Mouse (Mus musculus) hindbrain, embryonic 14.5 days (tissue): ENCODE results near the gene Rnf213. TPM values are rescaled to one million over a fixed set of nuclear protein-coding genes. Genes with fewer than 3 reads are reported as not detected.

Source experiments
- ATAC-seq: fragments of 200-750 bp; cut with Nextera tagmentation; 2 replicates; pipeline ENCODE4 v1.8.0; 2017; ENCODE audit warnings: moderate number of reproducible peaks, mild to moderate bottlenecking, moderate TSS enrichment, moderate library complexity; ENCODE audit not compliant: low FRiP score
- DNase-seq: peaks from one replicate; pipeline ENCODE4 v3.0.0-alpha.2; 2015; ENCODE audit warnings: low spot score
- H3K27ac ChIP-seq: fragments of 300-500 bp; sonication (generic); 2 replicates; pipeline ENCODE4 v1.5.1; 2014; ENCODE audit warnings: mild to moderate bottlenecking, moderate library complexity
- H3K27me3 ChIP-seq: fragments of 300-500 bp; sonication (generic); 2 replicates; pipeline ENCODE4 v1.6.1; 2014; ENCODE audit warnings: mild to moderate bottlenecking, low read length, mixed read lengths; ENCODE audit not compliant: control insufficient read depth, insufficient read depth
- H3K36me3 ChIP-seq: fragments of 300-500 bp; sonication (generic); replicated peaks from 2 replicates; pipeline ENCODE4 v1.6.1; 2014; ENCODE audit not compliant: control insufficient read depth, insufficient read depth
- H3K4me1 ChIP-seq: fragments of 300-500 bp; sonication (generic); replicated peaks from 2 replicates; pipeline ENCODE4 v1.6.1; 2014; ENCODE audit warnings: antibody characterized with exemption, low read length, mixed read lengths; ENCODE audit not compliant: control insufficient read depth, insufficient read depth
- H3K4me2 ChIP-seq: fragments of 300-500 bp; sonication (generic); replicated peaks from 2 replicates; pipeline ENCODE4 v1.6.1; 2014; ENCODE audit warnings: mild to moderate bottlenecking, moderate library complexity
- H3K4me3 ChIP-seq: fragments of 300-500 bp; sonication (generic); replicated peaks from 2 replicates; pipeline ENCODE4 v1.5.1; 2014; ENCODE audit warnings: mild to moderate bottlenecking, low read length
- H3K9ac ChIP-seq: fragments of 300-500 bp; sonication (generic); 2 replicates; pipeline ENCODE4 v1.6.1; 2014
- H3K9me3 ChIP-seq: fragments of 300-500 bp; sonication (generic); 2 replicates; pipeline ENCODE4 v1.6.1; 2016; ENCODE audit warnings: low read length; ENCODE audit not compliant: control insufficient read depth
- WGBS: fragments of 180-500 bp; shearing (Covaris S2); extraction: QIAGEN DNeasy Blood & Tissue Kit; methylation state at CpG from one replicate; pipeline ENCODE4 v1.1.7; 2014; 5-methylcytosine and 5-hydroxymethylcytosine counted together
- polyA plus RNA-seq: library from polyadenylated mRNA; unstranded; fragments of >200 nt; fragmentation: Nextera tagmentation; extraction: Ambion mirVana; gene quantifications from 2 replicates; pipeline ENCODE4 v1.2.1, GENCODE M21; 2014

Rnf213 gene
- polyA plus RNA-seq, 1 experiment from 2014 or later, result 2.2 TPM

- 31% methylated on average over 7 of the region's 7 CpGs for WGBS
- DNase-seq (no peak), ATAC-seq (no peak)
- Histone ChIP-seq H3K4me2 (no peak overlapping the region), H3K4me3 (no peak overlapping the region), H3K9ac (no peak overlapping the region), H3K4me1 (no peaks in the 10 kb centered on the region), H3K9me3 (no peaks in the 10 kb centered on the region), H3K27me3 (peaks cover 52% of the 10 kb centered on the region), H3K27ac (no peak overlapping the region), H3K36me3 (no peaks in the 10 kb centered on the region)
Measured at GRCm38 (mm10) chr11:119396461-119396860, 3.6 kb downstream of the Rnf213 start.

DNA sequence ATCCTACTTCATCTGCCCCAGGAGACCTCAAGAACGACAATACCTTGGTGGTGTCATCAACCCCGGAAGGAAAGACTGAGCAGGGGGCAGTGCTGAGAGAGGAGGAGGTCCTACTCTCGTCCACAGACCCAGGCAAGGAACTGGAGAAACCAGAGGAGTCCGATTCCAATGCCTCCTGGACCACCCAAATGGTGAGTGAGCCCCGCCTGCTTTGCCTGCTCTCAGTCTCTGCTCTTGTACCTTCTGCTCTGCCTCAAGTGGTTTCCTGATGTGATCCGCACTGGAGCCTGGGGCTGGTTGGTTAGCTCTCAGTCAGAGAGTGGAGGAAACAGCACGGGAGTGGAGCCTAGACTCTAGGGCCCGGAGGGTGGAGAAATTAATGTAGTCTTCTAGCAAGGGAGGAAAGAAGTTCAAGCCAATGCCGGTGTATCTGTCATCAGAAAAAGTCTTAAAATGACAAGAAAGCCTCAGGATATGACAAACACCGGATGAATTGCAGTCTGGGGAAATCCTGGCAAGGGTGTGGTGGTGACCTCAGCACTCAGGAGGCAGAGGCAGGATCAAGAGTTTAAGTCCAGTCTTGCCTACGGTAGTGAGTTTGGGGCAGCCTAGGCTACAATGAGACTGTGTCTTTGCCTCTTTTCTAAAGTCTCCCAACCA, 9.7 kb downstream of the Rnf213 start:
- WGBS, result 64% methylated on average over 11 of the region's 11 CpGs
- H3K9ac ChIP-seq, result no peak overlapping the region
- no peaks in the 10 kb centered on the region for H3K4me1 ChIP-seq
- no peaks in the 10 kb centered on the region for H3K27me3 ChIP-seq
- ATAC-seq, result no peak
- no peak overlapping the region for H3K4me3 ChIP-seq
- H3K27ac ChIP-seq, result no peak overlapping the region
- H3K4me2 ChIP-seq, result no peak overlapping the region
- no peaks in the 10 kb centered on the region for H3K36me3 ChIP-seq
- H3K9me3 ChIP-seq, result no peaks in the 10 kb centered on the region
- no peak for DNase-seq

- peak; percentile 43 for DNase-seq
- WGBS, result 48% methylated on average over 5 of the region's 5 CpGs
- H3K9me3 ChIP-seq, result no peaks in the 10 kb centered on the region
- H3K27ac ChIP-seq, result no peak overlapping the region
- no peak for ATAC-seq
- H3K4me3 ChIP-seq, result no peak overlapping the region
- no peaks in the 10 kb centered on the region for H3K27me3 ChIP-seq
- no peaks in the 10 kb centered on the region for H3K36me3 ChIP-seq
- H3K4me2 ChIP-seq, result no peak overlapping the region
- no peak overlapping the region for H3K9ac ChIP-seq
- H3K4me1 ChIP-seq, result no peaks in the 10 kb centered on the region
Measured at GRCm38 (mm10) chr11:119404627-119405026, 11.7 kb downstream of the Rnf213 start.

- Histone ChIP-seq H3K4me2 (no peak overlapping the region), H3K9ac (no peak overlapping the region), H3K4me3 (no peak overlapping the region), H3K27ac (no peak overlapping the region), H3K9me3 (no peaks in the 10 kb centered on the region), H3K27me3 (no peaks in the 10 kb centered on the region), H3K4me1 (no peaks in the 10 kb centered on the region), H3K36me3 (no peaks in the 10 kb centered on the region)
- WGBS, result 92% methylated on average over 6 of the region's 6 CpGs
- ATAC-seq (no peak), DNase-seq (no peak)
Measured at GRCm38 (mm10) chr11:119407381-119407780, 14.5 kb downstream of the Rnf213 start.

- no peak for DNase-seq
- Histone ChIP-seq H3K27me3 (no peaks in the 10 kb centered on the region), H3K4me3 (no peak overlapping the region), H3K4me1 (no peaks in the 10 kb centered on the region), H3K4me2 (no peak overlapping the region), H3K9me3 (no peaks in the 10 kb centered on the region), H3K36me3 (no peaks in the 10 kb centered on the region), H3K27ac (no peak overlapping the region), H3K9ac (no peak overlapping the region)
- no peak for ATAC-seq
- WGBS, result 53% methylated on average over 5 of the region's 5 CpGs
Measured at GRCm38 (mm10) chr11:119407977-119408376, 15.1 kb downstream of the Rnf213 start.

GRCm38 (mm10) chr11:119419327-119420118, 26.6 kb downstream of the Rnf213 start:
- Histone ChIP-seq H3K4me3 (no peak overlapping the region), H3K36me3 (no peaks in the 10 kb centered on the region), H3K27me3 (no peaks in the 10 kb centered on the region), H3K27ac (no peak overlapping the region), H3K9me3 (no peaks in the 10 kb centered on the region), H3K4me2 (no peak overlapping the region), H3K4me1 (no peaks in the 10 kb centered on the region), H3K9ac (no peak overlapping the region)
- ATAC-seq (no peak), DNase-seq (no peak)
- 66% methylated on average over 16 of the region's 16 CpGs for WGBS

GRCm38 (mm10) chr11:119420426-119420825, 27.5 kb downstream of the Rnf213 start:
- no peak overlapping the region for H3K4me2 ChIP-seq
- DNase-seq (no peak), ATAC-seq (no peak)
- 81% methylated on average over 5 of the region's 5 CpGs for whole genome bisulfite sequencing
- H3K27ac ChIP-seq, result no peak overlapping the region
- no peak overlapping the region for H3K9ac ChIP-seq
- no peak overlapping the region for H3K4me3 ChIP-seq
- H3K4me1 ChIP-seq, result no peaks in the 10 kb centered on the region
- no peaks in the 10 kb centered on the region for H3K9me3 ChIP-seq
- H3K27me3 ChIP-seq, result no peaks in the 10 kb centered on the region
- no peaks in the 10 kb centered on the region for H3K36me3 ChIP-seq

GRCm38 (mm10) chr11:119427431-119427830, 34.5 kb downstream of the Rnf213 start:
- Histone ChIP-seq H3K27me3 (no peaks in the 10 kb centered on the region), H3K4me1 (peaks cover 6% of the 10 kb centered on the region), H3K4me3 (no peak overlapping the region), H3K9me3 (no peaks in the 10 kb centered on the region), H3K36me3 (no peaks in the 10 kb centered on the region), H3K27ac (no peak overlapping the region), H3K9ac (no peak overlapping the region), H3K4me2 (no peak overlapping the region)
- no peak for DNase-seq
- WGBS, result 89% methylated on average over 6 of the region's 6 CpGs
- no peak for ATAC-seq

GRCm38 (mm10) chr11:119427986-119428385, 35.1 kb downstream of the Rnf213 start:
- Histone ChIP-seq H3K9me3 (no peaks in the 10 kb centered on the region), H3K27me3 (no peaks in the 10 kb centered on the region), H3K4me2 (peak overlapping the region; percentile 74), H3K4me1 (peaks cover 6% of the 10 kb centered on the region), H3K4me3 (peak overlapping the region; percentile 28; the same call in 1 of the 2 replicates), H3K36me3 (no peaks in the 10 kb centered on the region), H3K27ac (no peak overlapping the region), H3K9ac (peak overlapping the region; percentile 52; the same call in 1 of the 2 replicates)
- DNase-seq (no peak), ATAC-seq (no peak)
- 88% methylated on average over 5 of the region's 5 CpGs for WGBS
